Mouse (Mus musculus) lung, embryonic 15.5 days (tissue): ENCODE data around the gene Cdh16. TPM values are rescaled to one million over a fixed set of nuclear protein-coding genes. Genes with fewer than 3 reads are reported as not detected.
A peak's percentile ranks its signal among the peaks of the same experiment; 100 is the strongest.

Experiments
- ATAC-seq: fragments of 200-750 bp; cut with Nextera tagmentation; 2 replicates; pipeline ENCODE4 v1.8.0; 2017; ENCODE audit warnings: moderate number of reproducible peaks, borderline replicate concordance; ENCODE audit not compliant: low FRiP score, low TSS enrichment; ENCODE audit errors: extremely low read depth
- H3K27ac ChIP-seq: fragments of 300-500 bp; sonication (generic); 2 replicates; pipeline ENCODE4 v1.5.1; 2015; ENCODE audit warnings: moderate library complexity, mild to moderate bottlenecking, inconsistent platforms
- H3K27me3 ChIP-seq: fragments of 300-500 bp; sonication (generic); 2 replicates; pipeline ENCODE4 v1.6.1; 2015; ENCODE audit warnings: inconsistent platforms
- H3K36me3 ChIP-seq: fragments of 300-500 bp; sonication (generic); 2 replicates; pipeline ENCODE4 v1.6.1; 2015; ENCODE audit warnings: inconsistent platforms
- H3K4me1 ChIP-seq: fragments of 300-500 bp; sonication (generic); 2 replicates; pipeline ENCODE4 v1.6.1; 2015; ENCODE audit warnings: inconsistent platforms
- H3K4me2 ChIP-seq: fragments of 300-500 bp; sonication (generic); 2 replicates; pipeline ENCODE4 v1.6.1; 2015; ENCODE audit warnings: inconsistent platforms, mild to moderate bottlenecking, moderate library complexity
- H3K4me3 ChIP-seq: fragments of 300-500 bp; sonication (generic); 2 replicates; pipeline ENCODE4 v1.5.1; 2015; ENCODE audit warnings: mild to moderate bottlenecking, inconsistent platforms
- H3K9ac ChIP-seq: fragments of 300-500 bp; sonication (generic); 2 replicates; pipeline ENCODE4 v1.6.1; 2015; ENCODE audit warnings: inconsistent platforms
- H3K9me3 ChIP-seq: fragments of 300-500 bp; sonication (generic); 2 replicates; pipeline ENCODE4 v1.6.1; 2016; ENCODE audit warnings: inconsistent platforms
- WGBS: fragments of 180-500 bp; shearing (Covaris S2); methylation state at CpG from one replicate; pipeline ENCODE4 v1.1.7; 2015; 5-methylcytosine and 5-hydroxymethylcytosine counted together
- polyA plus RNA-seq: library from polyadenylated mRNA; unstranded; fragments of >200 nt; fragmentation: Nextera tagmentation; extraction: Ambion mirVana; gene quantifications from 2 replicates; pipeline ENCODE4 v1.2.1, GENCODE M21; 2015

The Cdh16 gene
- polyA plus RNA-seq, 1 experiment from 2014 or later: 53.5 TPM

DNA sequence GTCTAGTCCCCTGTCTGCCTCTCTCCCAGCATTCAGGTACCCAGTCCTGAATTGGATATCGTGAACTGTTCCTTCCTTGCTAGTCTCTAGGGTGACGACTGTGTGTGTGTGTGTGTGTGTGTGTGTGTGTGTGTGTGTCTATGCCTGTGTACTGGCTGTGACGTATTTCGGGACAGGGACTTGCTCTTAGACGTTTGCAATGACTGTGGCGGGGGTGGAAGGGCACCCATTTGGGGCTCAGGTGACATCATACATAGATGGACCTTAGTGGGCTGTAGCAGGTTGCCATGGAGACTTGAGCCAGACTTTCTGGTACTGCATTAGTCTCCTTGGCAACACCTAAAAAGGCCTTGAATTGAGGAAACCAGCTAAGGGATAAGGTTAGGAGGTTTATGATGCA, 8.3 kb upstream of the Cdh16 start:
- WGBS: 71% methylated on average over 6 of the region's 6 CpGs
- peaks cover 7% of the 10 kb centered on the region; the same call in 1 of the 2 replicates for H3K36me3 ChIP-seq
- H3K9ac ChIP-seq: no peak overlapping the region
- no peak overlapping the region for H3K4me3 ChIP-seq
- H3K4me2 ChIP-seq: no peak overlapping the region
- H3K9me3 ChIP-seq: no peaks in the 10 kb centered on the region
- peaks cover 10% of the 10 kb centered on the region; the same call in 1 of the 2 replicates for H3K27me3 ChIP-seq
- no peak for ATAC-seq
- H3K27ac ChIP-seq: peak overlapping the region; percentile 50; the same call in 1 of the 2 replicates
- peaks cover 20% of the 10 kb centered on the region for H3K4me1 ChIP-seq

DNA sequence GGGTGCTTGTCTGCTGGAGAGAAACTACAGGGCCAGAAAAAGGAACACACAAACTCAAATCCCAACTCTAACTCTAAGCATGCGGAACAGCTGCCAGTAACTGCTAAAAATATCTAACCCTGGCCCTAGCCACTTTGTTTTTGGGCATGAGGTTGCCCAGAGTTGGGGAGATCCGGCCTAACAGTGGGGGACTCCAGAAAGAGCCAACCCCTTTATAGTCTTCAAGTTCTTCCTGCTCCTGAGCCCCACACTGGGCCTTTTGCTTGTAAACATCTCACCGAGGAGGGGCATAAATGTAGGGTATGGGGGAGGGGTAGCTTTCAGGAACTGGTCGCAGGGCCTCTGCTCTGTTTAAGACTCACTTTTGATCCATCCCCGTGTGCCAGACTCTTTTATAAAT, 7.8 kb upstream of the Cdh16 start:
- Histone ChIP-seq H3K27ac (peak overlapping the region; percentile 50), H3K9ac (no peak overlapping the region), H3K4me3 (no peak overlapping the region), H3K4me2 (peak overlapping the region; percentile 73), H3K27me3 (peaks cover 10% of the 10 kb centered on the region; the same call in 1 of the 2 replicates), H3K36me3 (peaks cover 7% of the 10 kb centered on the region; the same call in 1 of the 2 replicates), H3K4me1 (peaks cover 20% of the 10 kb centered on the region), H3K9me3 (no peaks in the 10 kb centered on the region)
- 20% methylated on average over 5 of the region's 5 CpGs for WGBS
- ATAC-seq: no peak

DNA sequence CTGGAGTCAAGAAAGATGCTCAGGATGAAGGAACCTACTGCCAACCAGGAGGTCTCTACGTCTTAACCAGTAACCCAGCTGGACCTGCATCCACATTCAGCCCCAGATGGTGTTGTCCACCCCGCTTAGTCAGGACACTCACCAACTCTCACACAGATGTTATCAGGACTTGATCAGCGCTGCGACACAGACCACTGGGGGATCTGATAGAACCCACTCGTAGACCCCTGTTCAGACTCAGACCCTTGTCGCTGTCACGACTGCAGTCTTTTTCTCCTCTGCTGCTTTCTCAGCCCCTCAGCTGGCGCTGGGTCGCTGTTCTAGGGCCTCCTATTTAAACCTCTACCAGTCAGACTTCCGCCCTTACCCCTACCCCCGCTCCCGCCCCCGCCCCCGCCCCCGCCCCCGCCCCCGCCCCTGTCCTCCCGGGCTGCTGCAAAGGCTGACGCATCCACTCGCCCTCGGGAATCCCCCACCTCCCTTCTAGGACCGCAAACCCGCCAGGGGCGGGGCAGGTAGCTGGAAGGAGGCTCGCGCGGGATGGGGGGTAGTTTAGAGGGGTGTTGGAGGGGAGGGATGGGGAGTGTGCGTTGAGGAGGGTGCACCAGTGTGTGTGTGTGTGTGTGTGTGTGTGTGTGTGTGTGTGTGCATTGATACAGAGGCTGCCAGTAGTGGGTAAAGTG, 6.9 kb upstream of the Cdh16 start, which contains the start of gene Rrad:
TSS of gene Rrad (minus strand) at position 347 of the 683 bp plus-strand sequence.
- H3K36me3 ChIP-seq: peaks cover 7% of the 10 kb centered on the region; the same call in 1 of the 2 replicates
- peaks cover 20% of the 10 kb centered on the region for H3K4me1 ChIP-seq
- H3K4me3 ChIP-seq: peak within 1 kb of the TSS; percentile 40
- ATAC-seq: peak; percentile 76
- peak within 1 kb of the TSS; percentile 41 for H3K9ac ChIP-seq
- H3K27ac ChIP-seq: peak within 1 kb of the TSS; percentile 50
- under 1% methylated on average over 20 of the region's 28 CpGs for WGBS
- peak within 1 kb of the TSS; percentile 73 for H3K4me2 ChIP-seq
- H3K9me3 ChIP-seq: no peaks in the 10 kb centered on the region
- H3K27me3 ChIP-seq: peaks cover 10% of the 10 kb centered on the region; the same call in 1 of the 2 replicates

DNA sequence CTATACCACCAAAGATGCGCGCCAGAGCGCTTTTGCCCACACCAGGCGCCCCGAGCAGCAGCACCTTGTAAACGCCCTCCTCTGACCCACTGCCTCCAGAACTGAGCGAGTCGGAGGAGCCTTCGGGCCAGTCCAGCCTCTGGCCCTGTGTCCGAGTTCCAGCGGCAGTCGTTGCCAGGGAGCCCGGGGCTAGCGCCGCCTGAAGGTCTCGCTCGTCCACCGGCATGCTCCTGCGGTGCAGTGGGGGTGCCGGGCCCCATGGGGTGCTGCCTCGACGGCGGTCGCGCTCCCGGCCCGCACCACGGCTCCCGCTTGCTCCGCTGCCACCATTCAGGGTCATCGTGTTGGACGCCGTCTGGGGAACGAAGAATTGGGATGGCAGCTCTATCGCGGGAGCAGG, 6.4 kb upstream of the Cdh16 start:
- 1% methylated on average over 36 of the region's 36 CpGs for WGBS
- H3K9me3 ChIP-seq: no peaks in the 10 kb centered on the region
- H3K27me3 ChIP-seq: peaks cover 10% of the 10 kb centered on the region; the same call in 1 of the 2 replicates
- peak overlapping the region; percentile 41 for H3K9ac ChIP-seq
- peaks cover 1% of the 10 kb centered on the region; the same call in 1 of the 2 replicates for H3K36me3 ChIP-seq
- peaks cover 20% of the 10 kb centered on the region for H3K4me1 ChIP-seq
- H3K27ac ChIP-seq: no peak overlapping the region
- ATAC-seq: peak; percentile 43; the same call in 1 of the 2 replicates
- peak overlapping the region; percentile 40 for H3K4me3 ChIP-seq
- H3K4me2 ChIP-seq: peak overlapping the region; percentile 73

DNA sequence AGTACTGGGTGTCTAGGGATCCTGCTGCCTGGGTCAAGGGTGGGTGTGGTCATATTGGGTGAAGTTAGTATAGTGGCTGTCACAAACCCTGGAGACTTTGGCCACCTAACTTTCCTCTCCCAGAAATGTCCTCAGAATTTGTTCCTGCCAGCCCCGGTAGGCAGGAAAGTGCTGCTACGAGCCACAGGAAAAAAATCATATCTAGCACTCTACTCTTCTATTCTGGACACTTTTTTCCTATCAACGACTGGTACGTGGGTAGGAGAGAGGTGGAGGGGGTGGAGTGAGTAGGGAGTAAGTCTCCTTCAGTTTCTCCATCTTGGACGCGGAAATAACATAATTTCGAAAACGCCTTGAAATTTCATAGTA, 5.9 kb upstream of the Cdh16 start:
- H3K4me2 ChIP-seq: peak overlapping the region; percentile 73
- H3K9ac ChIP-seq: no peak overlapping the region; the same call in 1 of the 2 replicates
- no peaks in the 10 kb centered on the region for H3K36me3 ChIP-seq
- H3K27me3 ChIP-seq: peaks cover 10% of the 10 kb centered on the region; the same call in 1 of the 2 replicates
- no peak for ATAC-seq
- H3K27ac ChIP-seq: no peak overlapping the region
- peaks cover 20% of the 10 kb centered on the region for H3K4me1 ChIP-seq
- H3K9me3 ChIP-seq: no peaks in the 10 kb centered on the region
- H3K4me3 ChIP-seq: peak overlapping the region; percentile 40
- WGBS: 27% methylated on average over 8 of the region's 8 CpGs

DNA sequence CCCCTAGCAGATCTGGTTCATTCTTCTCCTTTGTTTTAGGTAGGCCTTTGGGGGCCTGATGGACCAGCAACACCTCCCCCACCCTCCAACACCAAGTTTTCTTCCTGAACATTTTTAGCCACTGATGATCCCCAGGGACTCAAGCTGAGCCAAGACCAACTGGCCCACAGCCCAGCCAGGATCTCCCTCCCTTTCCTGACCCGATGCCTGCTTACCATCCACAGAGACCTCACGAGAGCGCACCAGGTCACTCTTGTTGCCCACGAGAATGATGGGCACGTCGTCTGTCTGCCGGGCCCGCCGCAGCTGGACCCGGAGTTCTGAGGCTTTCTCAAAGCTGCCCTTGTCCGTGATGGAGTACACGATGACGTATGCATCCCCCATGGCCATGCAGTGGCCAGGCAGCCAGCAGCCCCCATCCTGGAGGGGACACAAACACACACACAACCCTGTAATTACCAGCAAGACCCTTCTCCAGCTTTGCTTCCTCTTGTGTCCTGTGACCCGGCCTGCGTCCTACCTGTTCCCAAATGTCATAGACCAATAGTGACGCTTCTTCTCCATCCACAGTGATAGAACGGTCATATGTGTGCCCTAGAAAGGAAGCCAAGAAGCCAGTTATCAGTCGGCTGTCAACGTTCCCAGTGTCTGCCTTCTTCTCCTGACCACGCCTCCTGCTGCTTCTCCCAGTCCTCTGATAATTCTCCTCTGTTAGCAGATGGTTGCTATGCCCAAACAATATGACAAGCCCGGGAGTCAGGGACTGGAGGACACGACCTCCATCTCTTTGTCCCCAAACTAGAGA, 5.3 kb upstream of the Cdh16 start:
- Histone ChIP-seq H3K27ac (no peak overlapping the region), H3K9me3 (no peaks in the 10 kb centered on the region), H3K36me3 (no peaks in the 10 kb centered on the region), H3K27me3 (peaks cover 10% of the 10 kb centered on the region; the same call in 1 of the 2 replicates), H3K4me3 (peak overlapping the region; percentile 40), H3K4me2 (peak overlapping the region; percentile 73), H3K9ac (no peak overlapping the region), H3K4me1 (peaks cover 20% of the 10 kb centered on the region)
- no peak for ATAC-seq
- WGBS: 60% methylated on average over 22 of the region's 22 CpGs

DNA sequence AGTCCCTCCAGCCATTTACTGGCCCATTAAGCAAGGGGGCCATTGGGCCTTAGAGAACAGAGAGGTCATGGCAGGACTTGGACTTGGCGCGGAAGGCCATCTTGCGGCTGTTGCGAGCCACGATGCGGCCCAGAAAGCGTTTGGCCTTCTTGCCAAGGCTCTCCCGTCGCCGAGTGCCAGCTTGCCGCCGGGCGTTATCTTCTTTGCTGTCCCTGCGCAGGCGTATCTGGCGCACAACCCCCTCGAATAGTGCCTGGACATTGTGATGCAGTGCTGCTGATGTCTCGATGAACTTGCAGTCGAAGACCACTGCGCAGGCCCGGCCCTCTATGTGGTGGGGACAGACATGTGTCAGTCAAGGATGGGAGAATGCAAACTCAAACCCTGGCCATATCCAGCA, 4.2 kb upstream of the Cdh16 start:
- no peak overlapping the region for H3K4me3 ChIP-seq
- ATAC-seq: no peak
- no peak overlapping the region for H3K4me2 ChIP-seq
- H3K4me1 ChIP-seq: peaks cover 20% of the 10 kb centered on the region
- 94% methylated on average over 21 of the region's 21 CpGs for WGBS
- H3K9ac ChIP-seq: no peak overlapping the region
- H3K27me3 ChIP-seq: peaks cover 10% of the 10 kb centered on the region; the same call in 1 of the 2 replicates
- H3K9me3 ChIP-seq: no peaks in the 10 kb centered on the region
- H3K36me3 ChIP-seq: no peaks in the 10 kb centered on the region
- no peak overlapping the region for H3K27ac ChIP-seq

DNA sequence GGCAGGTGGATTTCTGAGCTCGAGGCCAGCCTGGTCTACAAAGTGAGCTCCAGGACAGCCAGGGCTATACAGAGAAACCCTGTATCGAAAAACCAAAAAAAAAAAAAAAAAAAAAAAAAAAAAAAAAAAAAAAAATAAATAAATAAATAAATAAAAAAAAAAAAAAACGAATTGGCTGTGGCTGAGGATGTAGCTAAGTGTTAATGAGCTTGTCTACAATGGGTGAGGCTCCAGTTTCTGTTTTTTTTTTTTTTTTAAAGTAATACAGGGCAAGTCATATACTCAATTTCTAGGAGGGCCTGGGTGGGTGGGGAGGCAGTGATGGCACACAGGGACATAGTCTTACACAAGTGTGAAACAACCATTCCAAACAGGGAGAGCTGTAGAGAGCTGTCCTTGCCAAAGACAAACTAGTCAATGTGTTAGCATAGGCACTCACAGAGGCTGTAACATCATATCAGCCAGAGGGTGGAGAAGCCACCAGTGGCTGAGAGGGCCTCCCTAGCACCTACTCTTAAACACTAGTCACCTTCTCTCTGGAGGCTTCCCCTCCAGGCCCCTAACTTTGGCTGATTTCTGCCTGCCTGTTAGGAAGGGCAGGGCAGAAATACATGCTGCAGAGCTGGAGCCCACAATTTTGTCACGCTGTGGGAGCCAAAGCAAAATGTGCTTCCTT, 3.0 kb upstream of the Cdh16 start:
- H3K36me3 ChIP-seq: no peaks in the 10 kb centered on the region
- H3K27ac ChIP-seq: no peak overlapping the region
- H3K4me2 ChIP-seq: no peak overlapping the region
- H3K4me1 ChIP-seq: peaks cover 20% of the 10 kb centered on the region
- 76% methylated on average over 4 of the region's 4 CpGs for WGBS
- no peaks in the 10 kb centered on the region for H3K9me3 ChIP-seq
- no peak overlapping the region for H3K4me3 ChIP-seq
- H3K27me3 ChIP-seq: peaks cover 10% of the 10 kb centered on the region; the same call in 1 of the 2 replicates
- H3K9ac ChIP-seq: no peak overlapping the region
- no peak for ATAC-seq

DNA sequence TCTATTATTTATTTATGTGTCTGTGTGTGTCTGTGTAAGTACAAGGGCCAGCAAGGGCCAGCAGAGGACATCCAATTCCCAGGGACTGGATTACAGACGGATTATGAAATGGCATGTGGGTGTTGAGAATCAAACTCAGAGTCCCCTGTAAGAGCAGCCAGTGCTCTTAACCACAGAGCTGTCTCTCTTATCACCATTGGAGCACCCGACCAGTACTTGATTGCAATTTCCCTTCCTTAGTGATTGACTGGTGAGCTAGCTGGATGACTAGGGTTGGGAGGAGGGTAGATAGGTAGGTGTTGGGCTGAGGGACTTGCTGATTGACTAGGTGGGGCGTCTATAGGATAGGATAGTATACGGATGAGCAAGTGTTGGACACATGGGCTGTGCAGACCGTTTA, 3.4 kb downstream of the Cdh16 start:
- Histone ChIP-seq H3K36me3 (no peaks in the 10 kb centered on the region), H3K27ac (no peak overlapping the region), H3K9me3 (no peaks in the 10 kb centered on the region), H3K4me3 (no peak overlapping the region), H3K9ac (no peak overlapping the region), H3K27me3 (no peaks in the 10 kb centered on the region), H3K4me1 (no peaks in the 10 kb centered on the region), H3K4me2 (no peak overlapping the region)
- no peak for ATAC-seq
- 64% methylated on average over 5 of the region's 5 CpGs for WGBS

DNA sequence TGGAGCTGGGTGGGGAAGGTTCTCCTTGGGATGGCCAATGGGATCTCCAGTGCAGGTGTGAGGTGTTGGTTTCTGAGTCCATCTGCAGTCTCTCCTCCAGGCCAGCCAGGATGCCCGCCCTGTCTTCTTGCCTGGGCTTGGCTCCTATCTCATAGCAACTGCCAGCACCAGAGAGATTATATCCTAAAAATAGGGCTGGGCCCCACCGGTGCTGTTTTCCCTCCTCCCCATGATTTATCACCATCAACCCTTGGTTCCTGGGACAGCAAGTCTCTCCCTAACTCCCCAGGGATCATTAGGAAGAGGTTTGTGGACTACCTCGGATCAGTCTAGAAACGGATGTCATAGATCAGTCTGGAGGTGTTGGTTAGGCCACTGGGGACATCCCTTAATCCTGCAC, 11.1 kb downstream of the Cdh16 start:
- WGBS: 61% methylated on average over 4 of the region's 4 CpGs
- no peak overlapping the region for H3K4me2 ChIP-seq
- peaks cover 10% of the 10 kb centered on the region for H3K4me1 ChIP-seq
- no peak for ATAC-seq
- H3K9ac ChIP-seq: no peak overlapping the region
- no peaks in the 10 kb centered on the region for H3K9me3 ChIP-seq
- H3K27me3 ChIP-seq: no peaks in the 10 kb centered on the region
- no peak overlapping the region for H3K4me3 ChIP-seq
- H3K27ac ChIP-seq: no peak overlapping the region
- no peaks in the 10 kb centered on the region for H3K36me3 ChIP-seq

DNA sequence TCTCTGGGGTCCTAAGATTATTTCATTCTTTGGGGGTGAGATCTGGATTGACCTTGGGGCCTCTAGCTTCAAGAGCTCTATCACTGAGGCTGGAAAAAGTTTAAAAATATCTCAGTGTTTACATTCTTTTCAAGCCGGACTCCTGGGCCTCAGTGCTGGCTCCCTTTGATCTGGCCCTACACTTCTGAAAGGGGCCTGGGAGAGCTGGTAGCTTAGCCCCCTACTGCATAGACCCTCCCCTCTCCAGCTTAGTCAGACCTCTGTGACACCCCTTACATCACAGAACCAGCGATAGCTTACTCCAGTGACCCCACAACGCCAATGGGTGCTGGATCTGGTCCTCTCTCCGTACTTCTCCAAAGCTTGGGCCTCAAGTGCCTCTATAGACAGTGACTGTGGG, 12.6 kb downstream of the Cdh16 start:
- H3K27me3 ChIP-seq: no peaks in the 10 kb centered on the region
- no peak overlapping the region for H3K9ac ChIP-seq
- H3K36me3 ChIP-seq: no peaks in the 10 kb centered on the region
- no peaks in the 10 kb centered on the region for H3K9me3 ChIP-seq
- WGBS: 12% methylated on average over 4 of the region's 4 CpGs
- peaks cover 10% of the 10 kb centered on the region for H3K4me1 ChIP-seq
- peak overlapping the region; percentile 50 for H3K27ac ChIP-seq
- no peak overlapping the region for H3K4me2 ChIP-seq
- peak; percentile 54; the same call in 1 of the 2 replicates for ATAC-seq
- H3K4me3 ChIP-seq: no peak overlapping the region
